Mouse (Mus musculus) midbrain, embryonic 12.5 days (tissue): Measurements from ENCODE around the gene Cdhr5. TPM values are rescaled to one million over a fixed set of nuclear protein-coding genes. Genes with fewer than 3 reads are reported as not detected.

Experiments
- ATAC-seq: fragments of 200-750 bp; cut with Nextera tagmentation; 2 replicates; pipeline ENCODE4 v1.8.0; 2017; ENCODE audit warnings: low read depth, moderate TSS enrichment, moderate library complexity; ENCODE audit not compliant: low FRiP score
- H3K27ac ChIP-seq: fragments of 300-500 bp; sonication (generic); replicated peaks from 2 replicates; pipeline ENCODE4 v1.5.1; 2016; ENCODE audit warnings: mild to moderate bottlenecking
- H3K27me3 ChIP-seq: fragments of 300-500 bp; sonication (generic); 2 replicates; pipeline ENCODE4 v1.6.1; 2016; ENCODE audit warnings: mild to moderate bottlenecking
- H3K36me3 ChIP-seq: fragments of 300-500 bp; sonication (generic); 2 replicates; pipeline ENCODE4 v1.6.1; 2016
- H3K4me1 ChIP-seq: fragments of 300-500 bp; sonication (generic); 2 replicates; pipeline ENCODE4 v1.6.1; 2016
- H3K4me2 ChIP-seq: fragments of 300-500 bp; sonication (generic); replicated peaks from 2 replicates; pipeline ENCODE4 v1.6.1; 2016; ENCODE audit warnings: mild to moderate bottlenecking, moderate library complexity
- H3K4me3 ChIP-seq: fragments of 300-500 bp; sonication (generic); 2 replicates; pipeline ENCODE4 v1.5.1; 2016; ENCODE audit warnings: mild to moderate bottlenecking
- H3K9ac ChIP-seq: fragments of 300-500 bp; sonication (generic); replicated peaks from 2 replicates; pipeline ENCODE4 v1.6.1; 2016; ENCODE audit warnings: mild to moderate bottlenecking, moderate library complexity
- H3K9me3 ChIP-seq: fragments of 300-500 bp; sonication (generic); 2 replicates; pipeline ENCODE4 v1.6.1; 2016; ENCODE audit warnings: mild to moderate bottlenecking
- WGBS: fragments of 180-500 bp; shearing (Covaris S2); methylation state at CpG from one replicate; pipeline ENCODE4 v1.1.7; 2016; 5-methylcytosine and 5-hydroxymethylcytosine counted together
- polyA plus RNA-seq: library from polyadenylated mRNA; unstranded; fragments of >200 nt; fragmentation: Nextera tagmentation; extraction: Ambion mirVana; gene quantifications from 2 replicates; pipeline ENCODE4 v1.2.1, GENCODE M21; 2016

Gene Cdhr5
- polyA plus RNA-seq: not detected in 2 replicates

DNA sequence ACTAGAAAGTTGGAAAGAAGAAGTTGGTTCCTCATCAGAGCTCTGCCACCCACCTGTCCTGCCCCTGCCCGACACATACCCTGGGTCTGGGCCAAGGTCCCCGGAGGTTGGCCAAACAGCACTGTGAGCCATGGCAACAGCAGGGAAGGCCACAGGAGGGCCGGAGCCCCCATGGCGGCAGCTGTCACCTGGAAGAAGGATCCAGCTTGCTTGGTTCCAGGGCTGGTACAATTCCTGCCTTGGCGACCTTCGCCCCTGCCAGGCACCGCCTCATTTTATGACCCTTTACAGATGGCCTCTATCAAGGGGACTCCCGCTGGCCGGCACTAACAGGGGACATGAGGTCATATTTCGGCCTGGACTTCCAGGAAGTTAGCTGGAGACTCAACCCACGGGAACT is at the start of gene Cdhr5:
Cdhr5 (minus strand) TSS at position 241 of the 400 bp plus-strand sequence.
- no peaks in the 10 kb centered on the region for H3K36me3 ChIP-seq
- ATAC-seq: no peak
- no peaks in the 10 kb centered on the region for H3K9me3 ChIP-seq
- H3K9ac ChIP-seq: no peak within 1 kb of the TSS
- H3K4me3 ChIP-seq: no peak within 1 kb of the TSS
- no peak within 1 kb of the TSS for H3K27ac ChIP-seq
- 85% methylated on average over 11 of the region's 11 CpGs for WGBS
- peaks cover 34% of the 10 kb centered on the region for H3K27me3 ChIP-seq
- no peak within 1 kb of the TSS for H3K4me2 ChIP-seq
- peaks cover 16% of the 10 kb centered on the region for H3K4me1 ChIP-seq

DNA sequence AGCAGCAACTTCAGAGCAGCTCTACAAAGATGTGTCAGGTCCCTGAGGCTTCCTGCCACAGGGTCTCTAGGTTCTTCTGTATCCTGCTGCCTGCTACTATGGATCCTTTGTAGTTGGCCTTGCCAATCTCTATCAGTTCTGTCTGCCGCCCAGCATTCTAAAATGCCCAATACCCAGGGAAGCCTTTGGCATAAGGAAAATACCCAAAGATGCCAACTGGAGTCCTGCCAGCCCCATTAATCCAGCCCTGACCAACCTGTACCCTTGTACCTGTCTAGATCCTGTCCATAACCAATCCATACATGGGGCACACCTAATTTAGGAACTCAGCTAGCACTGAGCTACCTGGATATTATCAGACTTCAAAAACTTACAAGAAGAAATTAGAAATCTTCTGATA is 48.1 kb upstream of the Cdhr5 start:
- no peaks in the 10 kb centered on the region for H3K9me3 ChIP-seq
- H3K4me1 ChIP-seq: peaks cover 33% of the 10 kb centered on the region
- no peak overlapping the region for H3K4me3 ChIP-seq
- no peak overlapping the region for H3K9ac ChIP-seq
- no peak for ATAC-seq
- no peak overlapping the region for H3K4me2 ChIP-seq
- H3K27me3 ChIP-seq: no peaks in the 10 kb centered on the region
- whole genome bisulfite sequencing: 96% methylated on average over 1 of the region's 1 CpGs
- H3K36me3 ChIP-seq: peaks cover 42% of the 10 kb centered on the region
- no peak overlapping the region for H3K27ac ChIP-seq

DNA sequence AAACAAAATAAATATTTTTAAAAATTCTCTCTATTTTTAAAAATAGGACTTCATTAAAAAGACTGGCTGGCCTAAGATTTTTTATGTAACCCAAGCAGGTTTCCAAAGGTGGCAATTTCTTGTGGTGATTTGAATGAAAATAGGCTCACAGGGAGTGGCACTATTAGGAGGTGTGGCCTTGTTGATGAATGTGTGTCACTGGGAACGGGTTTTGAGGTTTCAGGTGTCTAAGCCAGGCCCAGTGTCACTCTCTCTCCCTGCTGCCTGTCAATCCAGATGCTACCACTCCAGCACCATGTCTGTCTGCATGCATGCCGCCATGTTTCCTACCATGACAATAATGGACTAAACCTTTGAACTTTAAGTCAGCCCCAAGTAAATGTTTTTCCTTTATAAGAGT is 42.9 kb upstream of the Cdhr5 start:
- Histone ChIP-seq H3K4me1 (peaks cover 2% of the 10 kb centered on the region; the same call in 1 of the 2 replicates), H3K9me3 (no peaks in the 10 kb centered on the region), H3K27ac (no peak overlapping the region), H3K36me3 (peaks cover 94% of the 10 kb centered on the region), H3K4me2 (no peak overlapping the region), H3K9ac (no peak overlapping the region), H3K4me3 (no peak overlapping the region), H3K27me3 (no peaks in the 10 kb centered on the region)
- no peak for ATAC-seq
- WGBS: 80% methylated on average over 2 of the region's 2 CpGs

- WGBS: 82% methylated on average over 1 of the region's 1 CpGs
- Histone ChIP-seq H3K36me3 (peaks cover 98% of the 10 kb centered on the region), H3K4me1 (no peaks in the 10 kb centered on the region)
These were observed 41.1 kb upstream of the Cdhr5 start for GRCm38 (mm10) chr7:141317619-141318132.

DNA sequence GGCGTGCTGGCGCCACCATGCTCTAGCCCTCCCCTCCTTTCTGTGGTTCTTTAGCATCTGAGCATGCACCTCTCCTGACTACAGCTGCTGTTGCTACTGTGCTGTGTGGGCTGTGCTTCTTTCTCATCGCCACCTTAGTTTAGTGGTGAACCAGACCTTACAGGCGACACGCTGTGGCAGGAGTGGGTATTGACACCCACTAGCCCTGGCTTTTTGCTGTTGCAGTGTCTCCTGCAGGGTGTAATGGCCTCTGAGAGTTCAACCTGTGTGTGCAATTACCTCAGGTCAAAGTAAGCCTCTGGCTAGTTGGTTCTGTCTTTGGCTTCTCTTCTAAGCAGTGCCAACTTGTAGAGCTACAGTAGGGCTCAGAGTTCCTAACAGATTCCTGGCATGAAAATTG is 39.4 kb upstream of the Cdhr5 start:
- no peaks in the 10 kb centered on the region for H3K27me3 ChIP-seq
- peaks cover 98% of the 10 kb centered on the region for H3K36me3 ChIP-seq
- H3K4me1 ChIP-seq: no peaks in the 10 kb centered on the region
- no peak overlapping the region for H3K9ac ChIP-seq
- no peak for ATAC-seq
- H3K4me2 ChIP-seq: no peak overlapping the region
- no peak overlapping the region for H3K4me3 ChIP-seq
- 76% methylated on average over 5 of the region's 5 CpGs for WGBS
- H3K27ac ChIP-seq: no peak overlapping the region
- no peaks in the 10 kb centered on the region for H3K9me3 ChIP-seq

More at GRCm38 (mm10) chr7:141317619-141318132, 41.1 kb upstream of the Cdhr5 start:
- Histone ChIP-seq H3K27ac (no peak overlapping the region), H3K4me2 (no peak overlapping the region), H3K27me3 (no peaks in the 10 kb centered on the region), H3K9ac (no peak overlapping the region), H3K4me3 (no peak overlapping the region), H3K9me3 (no peaks in the 10 kb centered on the region)
- no peak for ATAC-seq

- Histone ChIP-seq H3K4me1 (no peaks in the 10 kb centered on the region), H3K9me3 (no peaks in the 10 kb centered on the region), H3K4me3 (no peak overlapping the region), H3K27me3 (no peaks in the 10 kb centered on the region), H3K4me2 (no peak overlapping the region), H3K27ac (no peak overlapping the region), H3K9ac (no peak overlapping the region), H3K36me3 (peaks cover 98% of the 10 kb centered on the region)
- ATAC-seq: no peak
- 89% methylated on average over 8 of the region's 8 CpGs for WGBS
These were observed 38.5 kb upstream of the Cdhr5 start for GRCm38 (mm10) chr7:141315076-141315475.

DNA sequence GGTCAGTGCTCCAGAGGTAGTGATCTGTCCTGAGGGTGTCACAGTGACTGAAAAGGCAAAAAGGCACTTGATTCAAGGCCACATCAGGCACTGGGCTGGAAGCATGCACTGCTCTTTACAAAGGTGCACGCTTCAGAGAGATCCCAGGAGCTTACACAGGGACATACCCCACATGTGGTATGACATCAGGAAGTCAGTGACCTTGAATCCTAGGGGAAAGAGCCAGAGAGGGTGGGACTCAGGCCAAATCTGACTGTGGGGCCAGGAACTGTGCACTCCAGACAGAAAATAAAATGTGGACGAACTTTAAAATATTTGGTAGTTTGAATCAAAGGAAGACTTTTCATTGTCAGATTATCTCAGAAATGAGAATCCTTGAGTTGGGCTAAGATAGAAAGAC is 37.8 kb upstream of the Cdhr5 start:
- no peak for ATAC-seq
- H3K27ac ChIP-seq: no peak overlapping the region
- no peaks in the 10 kb centered on the region for H3K4me1 ChIP-seq
- 94% methylated on average over 2 of the region's 2 CpGs for WGBS
- H3K4me2 ChIP-seq: no peak overlapping the region
- H3K9me3 ChIP-seq: no peaks in the 10 kb centered on the region
- H3K9ac ChIP-seq: no peak overlapping the region
- H3K27me3 ChIP-seq: no peaks in the 10 kb centered on the region
- H3K4me3 ChIP-seq: no peak overlapping the region
- peaks cover 98% of the 10 kb centered on the region for H3K36me3 ChIP-seq

DNA sequence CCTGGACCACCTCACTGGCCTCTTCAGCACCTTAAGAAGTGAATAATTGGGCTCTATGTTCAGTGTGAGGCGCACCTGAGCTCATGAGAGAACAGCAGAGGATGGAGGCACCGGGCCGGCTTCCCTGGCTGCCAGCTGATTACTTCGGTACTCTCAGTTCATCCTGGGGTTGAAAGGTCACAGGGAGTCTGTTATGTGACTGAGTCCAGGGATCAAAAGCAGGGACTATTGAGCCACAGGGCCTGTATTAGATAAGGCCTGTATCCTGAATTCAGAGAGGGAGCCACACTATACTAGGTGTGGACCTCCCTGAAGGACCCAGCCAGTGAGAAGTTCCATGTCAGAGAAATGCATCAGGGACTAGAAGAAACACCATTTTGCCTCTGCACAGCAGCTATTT is 28.0 kb upstream of the Cdhr5 start:
- no peak for ATAC-seq
- Histone ChIP-seq H3K4me1 (no peaks in the 10 kb centered on the region), H3K36me3 (peaks cover 98% of the 10 kb centered on the region), H3K9ac (no peak overlapping the region), H3K4me2 (no peak overlapping the region), H3K4me3 (no peak overlapping the region), H3K9me3 (no peaks in the 10 kb centered on the region), H3K27ac (no peak overlapping the region), H3K27me3 (no peaks in the 10 kb centered on the region)
- 84% methylated on average over 4 of the region's 4 CpGs for WGBS

- H3K9ac ChIP-seq: no peak overlapping the region
- H3K4me1 ChIP-seq: no peaks in the 10 kb centered on the region
- no peak overlapping the region for H3K4me3 ChIP-seq
- no peaks in the 10 kb centered on the region for H3K27me3 ChIP-seq
- H3K4me2 ChIP-seq: no peak overlapping the region
- no peak for ATAC-seq
- H3K36me3 ChIP-seq: peaks cover 90% of the 10 kb centered on the region
- no peaks in the 10 kb centered on the region for H3K9me3 ChIP-seq
- H3K27ac ChIP-seq: no peak overlapping the region
- 71% methylated on average over 1 of the region's 1 CpGs for WGBS
These were observed 26.2 kb upstream of the Cdhr5 start for GRCm38 (mm10) chr7:141302702-141303268.

DNA sequence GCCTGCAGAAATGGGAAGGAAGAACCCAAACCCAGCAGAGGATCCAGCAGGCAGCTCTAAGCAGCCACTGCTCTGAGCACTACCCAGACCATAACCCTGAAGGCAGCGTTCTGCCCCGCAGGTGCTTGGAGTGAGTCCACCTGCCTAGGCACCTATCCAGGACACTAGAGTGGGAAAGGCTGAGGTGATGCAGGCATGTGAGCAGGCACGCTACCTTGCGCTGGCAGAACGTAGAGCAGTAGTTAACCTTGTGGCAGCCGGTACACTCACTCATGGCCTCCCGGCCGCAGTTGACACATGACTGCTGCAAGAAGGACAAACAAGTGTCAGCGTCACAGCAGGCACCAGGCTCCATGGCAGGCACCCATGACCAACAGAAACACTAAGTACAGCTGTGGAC is 24.8 kb upstream of the Cdhr5 start:
- Histone ChIP-seq H3K9me3 (no peaks in the 10 kb centered on the region), H3K9ac (no peak overlapping the region), H3K4me2 (no peak overlapping the region), H3K4me1 (no peaks in the 10 kb centered on the region), H3K27me3 (0 out of 2 replicates have a peak, but pooled peaks cover 2% of the 10 kb centered on the region), H3K27ac (no peak overlapping the region), H3K4me3 (no peak overlapping the region), H3K36me3 (peaks cover 85% of the 10 kb centered on the region)
- WGBS: 97% methylated on average over 9 of the region's 9 CpGs
- no peak for ATAC-seq

DNA sequence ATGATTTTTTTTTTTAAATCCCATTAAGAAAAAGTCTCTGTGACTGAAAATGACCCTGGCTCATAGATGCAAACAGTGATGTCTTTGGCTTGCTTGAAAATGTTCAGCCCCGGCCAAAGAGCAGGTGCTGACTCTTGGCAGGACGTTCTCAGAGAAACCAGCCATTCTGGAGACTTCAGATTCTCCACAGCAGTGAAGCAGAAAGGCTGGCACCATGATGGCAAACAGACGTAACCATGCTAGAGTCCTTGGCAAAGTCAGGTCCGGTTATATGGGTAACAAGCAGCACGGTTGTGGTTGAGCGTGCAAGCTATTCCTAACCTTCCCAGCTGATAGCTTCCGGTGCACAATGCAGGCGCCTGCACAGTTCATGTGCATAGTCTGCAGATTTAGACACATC is 22.6 kb upstream of the Cdhr5 start:
- Histone ChIP-seq H3K4me2 (no peak overlapping the region), H3K4me3 (no peak overlapping the region), H3K9me3 (no peaks in the 10 kb centered on the region), H3K4me1 (peaks cover 6% of the 10 kb centered on the region), H3K27ac (no peak overlapping the region), H3K27me3 (peaks cover 24% of the 10 kb centered on the region), H3K9ac (no peak overlapping the region), H3K36me3 (peaks cover 63% of the 10 kb centered on the region)
- WGBS: 96% methylated on average over 8 of the region's 8 CpGs
- no peak for ATAC-seq

GRCm38 (mm10) chr7:141297926-141298650 is 21.5 kb upstream of the Cdhr5 start:
- peaks cover 53% of the 10 kb centered on the region for H3K36me3 ChIP-seq
- H3K4me2 ChIP-seq: no peak overlapping the region
- no peak overlapping the region for H3K27ac ChIP-seq
- ATAC-seq: no peak
- H3K27me3 ChIP-seq: peaks cover 35% of the 10 kb centered on the region
- H3K9ac ChIP-seq: no peak overlapping the region
- 85% methylated on average over 3 of the region's 3 CpGs for WGBS
- peaks cover 17% of the 10 kb centered on the region for H3K4me1 ChIP-seq
- no peak overlapping the region for H3K4me3 ChIP-seq
- H3K9me3 ChIP-seq: no peaks in the 10 kb centered on the region
